Mouse (Mus musculus) stomach, embryonic 14.5 days (tissue): ENCODE data around the gene Eaf1. TPM values are rescaled to one million over a fixed set of nuclear protein-coding genes. Genes with fewer than 3 reads are reported as not detected.

ENCODE experiments used
- ATAC-seq: fragments of 200-750 bp; cut with Nextera tagmentation; 2 replicates; pipeline ENCODE4 v1.8.0; 2017; ENCODE audit warnings: low read depth, moderate TSS enrichment; ENCODE audit not compliant: insufficient number of reproducible peaks, insufficient read depth, low FRiP score
- H3K27ac ChIP-seq: fragments of 300-500 bp; sonication (generic); 2 replicates; pipeline ENCODE4 v1.5.1; 2014; ENCODE audit warnings: mild to moderate bottlenecking, low read length, moderate library complexity, mixed read lengths
- H3K27me3 ChIP-seq: fragments of 300-500 bp; sonication (generic); 2 replicates; pipeline ENCODE4 v1.6.1; 2014; ENCODE audit warnings: low read length, control low read depth, mixed read lengths; ENCODE audit not compliant: control insufficient read depth, insufficient read depth
- H3K36me3 ChIP-seq: fragments of 300-500 bp; sonication (generic); 2 replicates; pipeline ENCODE4 v1.6.1; 2014; ENCODE audit warnings: mild to moderate bottlenecking, control low read depth, low read length, moderate library complexity, mixed read lengths; ENCODE audit not compliant: control insufficient read depth, insufficient read depth
- H3K4me1 ChIP-seq: fragments of 300-500 bp; sonication (generic); 2 replicates; pipeline ENCODE4 v1.6.1; 2014; ENCODE audit warnings: low read length, control low read depth, mixed read lengths; ENCODE audit not compliant: control insufficient read depth, insufficient read depth
- H3K4me2 ChIP-seq: fragments of 300-500 bp; sonication (generic); replicated peaks from 2 replicates; pipeline ENCODE4 v1.6.1; 2014; ENCODE audit warnings: low read depth, low read length, control low read depth
- H3K4me3 ChIP-seq: fragments of 300-500 bp; sonication (generic); 2 replicates; pipeline ENCODE4 v1.5.1; 2014; ENCODE audit warnings: low read depth, low read length, control low read depth
- H3K9ac ChIP-seq: fragments of 300-500 bp; sonication (generic); replicated peaks from 2 replicates; pipeline ENCODE4 v1.6.1; 2014; ENCODE audit warnings: low read depth, mild to moderate bottlenecking, control low read depth, low read length, moderate library complexity, mixed read lengths
- H3K9me3 ChIP-seq: fragments of 300-500 bp; sonication (generic); 2 replicates; pipeline ENCODE4 v1.6.1; 2016; ENCODE audit warnings: low read depth, low read length, control low read depth; ENCODE audit not compliant: control insufficient read depth
- WGBS: fragments of 180-500 bp; shearing (Covaris S2); extraction: QIAGEN DNeasy Blood & Tissue Kit; methylation state at CpG from one replicate; pipeline ENCODE4 v1.1.7; 2014; 5-methylcytosine and 5-hydroxymethylcytosine counted together
- polyA plus RNA-seq: library from polyadenylated mRNA; unstranded; fragments of >200 nt; fragmentation: Nextera tagmentation; extraction: Ambion mirVana; gene quantifications from 2 replicates; pipeline ENCODE4 v1.2.1, GENCODE M21; 2014

Gene Eaf1
- polyA plus RNA-seq, 1 experiment from 2014 or later, result 21.6 TPM

DNA sequence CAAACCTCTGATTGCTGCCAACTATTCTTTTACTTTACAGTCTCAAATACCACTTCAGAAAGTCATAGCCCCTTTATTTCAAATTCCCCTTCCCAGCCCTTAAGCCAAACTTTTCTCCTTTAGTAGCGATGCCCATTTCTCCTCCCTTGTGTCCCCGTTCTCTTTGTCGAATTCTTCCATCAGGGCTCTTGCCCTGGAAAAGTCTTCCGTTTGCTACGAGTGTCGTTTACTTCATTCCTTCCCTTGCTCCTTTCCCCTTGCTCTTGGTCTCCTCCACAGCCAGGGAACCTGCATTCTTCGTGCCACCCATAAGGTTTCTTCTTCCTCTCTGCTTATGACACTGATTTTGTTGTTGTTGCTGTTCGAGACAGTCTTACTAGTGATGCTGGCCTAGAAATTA lies 1.3 kb downstream of the Eaf1 start:
- H3K27ac ChIP-seq, result peak overlapping the region; percentile 90
- H3K36me3 ChIP-seq, result peaks cover 22% of the 10 kb centered on the region

DNA sequence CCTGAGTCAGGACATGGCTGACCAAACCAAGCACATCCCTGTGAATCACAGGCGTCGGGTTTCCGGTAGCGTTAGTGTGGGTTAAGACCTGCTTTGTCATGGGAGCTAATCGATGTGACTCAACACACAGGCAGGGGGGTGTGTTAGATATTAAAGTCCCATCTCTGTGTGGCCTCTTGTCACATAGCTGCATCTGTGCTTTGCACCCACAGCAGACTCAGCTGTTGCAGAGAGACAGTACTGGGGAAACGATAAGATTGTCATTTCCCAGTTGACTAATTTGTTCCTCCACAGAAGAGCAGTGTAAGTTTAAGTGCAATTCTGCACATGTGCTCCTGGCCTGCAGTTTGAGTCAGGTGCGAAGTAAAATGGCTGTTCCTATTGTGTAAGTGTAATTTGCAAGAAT lies 2.0 kb downstream of the Eaf1 start:
- Histone ChIP-seq H3K36me3 (peaks cover 22% of the 10 kb centered on the region), H3K4me2 (peak overlapping the region; percentile 85), H3K9me3 (no peaks in the 10 kb centered on the region), H3K27ac (no peak overlapping the region), H3K9ac (peak overlapping the region; percentile 89; the same call in 1 of the 2 replicates), H3K27me3 (no peaks in the 10 kb centered on the region), H3K4me1 (peaks cover 11% of the 10 kb centered on the region), H3K4me3 (peak overlapping the region; percentile 77)
- WGBS, result 36% methylated on average over 7 of the region's 7 CpGs
- ATAC-seq, result no peak; the same call in 1 of the 2 replicates

More for the DNA sequence above, 1.3 kb downstream of the Eaf1 start:
- Histone ChIP-seq H3K4me3 (peak overlapping the region; percentile 77), H3K4me2 (peak overlapping the region; percentile 85), H3K27me3 (no peaks in the 10 kb centered on the region), H3K4me1 (peaks cover 11% of the 10 kb centered on the region), H3K9me3 (no peaks in the 10 kb centered on the region), H3K9ac (peak overlapping the region; percentile 89)
- 3% methylated on average over 8 of the region's 8 CpGs for WGBS
- ATAC-seq, result no peak

DNA sequence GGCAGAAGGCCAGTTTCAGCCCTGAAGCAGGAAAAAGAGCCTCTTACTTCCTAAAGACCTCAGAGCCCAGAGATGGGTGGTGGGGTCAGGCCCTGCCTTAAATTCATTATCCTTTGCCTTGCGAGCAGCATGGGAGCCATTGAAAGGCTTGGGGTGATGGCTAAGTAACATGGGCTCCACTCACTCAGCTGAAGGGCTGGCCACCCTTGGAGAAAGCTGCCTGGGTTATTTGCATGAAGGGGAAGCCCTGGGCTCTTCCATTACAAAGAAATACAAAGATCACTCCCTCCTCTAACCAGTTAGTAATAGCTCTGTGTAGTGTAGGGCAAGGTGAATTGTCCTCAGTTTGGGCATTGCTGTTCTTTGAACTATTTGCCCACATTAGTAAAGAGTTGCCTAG lies 5.3 kb downstream of the Eaf1 start:
- Histone ChIP-seq H3K4me2 (no peak overlapping the region), H3K9me3 (no peaks in the 10 kb centered on the region), H3K27ac (no peak overlapping the region), H3K27me3 (no peaks in the 10 kb centered on the region), H3K4me1 (peaks cover 6% of the 10 kb centered on the region; the same call in 1 of the 2 replicates), H3K36me3 (peaks cover 44% of the 10 kb centered on the region), H3K9ac (no peak overlapping the region), H3K4me3 (no peak overlapping the region)
- 89% methylated on average over 1 of the region's 1 CpGs for WGBS
- ATAC-seq, result no peak

DNA sequence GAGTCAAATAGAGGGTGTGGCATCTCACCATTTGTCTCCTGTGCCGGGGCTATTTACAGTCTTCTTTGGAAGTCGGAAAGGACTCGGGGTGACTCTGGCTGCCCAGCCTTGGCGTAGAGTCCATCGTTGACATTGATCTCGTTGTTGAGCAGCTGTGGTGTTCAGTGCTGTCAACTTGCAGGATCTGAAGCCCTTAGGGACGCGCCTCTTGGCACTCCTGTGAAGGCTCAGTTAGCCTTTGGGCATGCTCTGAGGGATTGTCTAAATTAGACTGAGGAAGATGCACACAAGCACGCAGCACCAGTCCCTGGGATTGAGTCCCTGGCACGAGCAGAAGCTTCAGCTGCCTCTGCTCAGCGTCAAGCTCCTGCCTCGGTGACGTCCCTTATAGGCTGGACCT lies 9.2 kb downstream of the Eaf1 start:
- Histone ChIP-seq H3K4me2 (no peak overlapping the region), H3K36me3 (peaks cover 75% of the 10 kb centered on the region), H3K27me3 (no peaks in the 10 kb centered on the region), H3K9ac (no peak overlapping the region), H3K27ac (no peak overlapping the region), H3K4me1 (no peaks in the 10 kb centered on the region), H3K4me3 (no peak overlapping the region), H3K9me3 (no peaks in the 10 kb centered on the region)
- ATAC-seq, result no peak
- 90% methylated on average over 13 of the region's 13 CpGs for WGBS

GRCm38 (mm10) chr14:31506456-31506855 lies 12.3 kb downstream of the Eaf1 start:
- WGBS, result 97% methylated on average over 6 of the region's 6 CpGs

DNA sequence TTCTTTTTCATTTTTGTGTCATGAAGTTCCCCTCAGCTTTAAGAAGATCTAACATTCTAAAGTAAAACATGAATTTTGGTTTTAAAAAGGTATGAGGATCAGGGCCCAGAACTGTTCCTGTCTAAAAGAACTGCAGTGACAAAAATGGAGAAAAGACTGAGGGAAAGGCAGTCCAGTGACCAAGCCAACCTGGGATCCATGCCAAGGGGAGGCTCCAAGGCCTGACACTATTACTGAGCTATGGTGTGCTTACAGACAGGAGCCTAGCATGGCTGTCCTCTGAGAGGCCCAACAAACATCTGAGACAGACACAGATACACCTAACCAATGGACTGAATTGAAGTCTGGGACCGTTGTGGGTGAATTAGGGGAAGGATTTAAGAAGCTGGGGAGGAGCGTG lies 15.7 kb downstream of the Eaf1 start:
- Histone ChIP-seq H3K9ac (no peak overlapping the region), H3K4me2 (no peak overlapping the region), H3K4me1 (no peaks in the 10 kb centered on the region), H3K27me3 (no peaks in the 10 kb centered on the region), H3K27ac (no peak overlapping the region), H3K4me3 (no peak overlapping the region), H3K36me3 (peaks cover 48% of the 10 kb centered on the region), H3K9me3 (no peaks in the 10 kb centered on the region)
- 96% methylated on average over 2 of the region's 2 CpGs for WGBS
- ATAC-seq, result no peak

More at GRCm38 (mm10) chr14:31506456-31506855, 12.3 kb downstream of the Eaf1 start:
- Histone ChIP-seq H3K4me2 (no peak overlapping the region), H3K27me3 (no peaks in the 10 kb centered on the region), H3K4me1 (no peaks in the 10 kb centered on the region), H3K36me3 (peaks cover 79% of the 10 kb centered on the region), H3K27ac (no peak overlapping the region), H3K9ac (no peak overlapping the region), H3K9me3 (no peaks in the 10 kb centered on the region), H3K4me3 (no peak overlapping the region)
- no peak for ATAC-seq

DNA sequence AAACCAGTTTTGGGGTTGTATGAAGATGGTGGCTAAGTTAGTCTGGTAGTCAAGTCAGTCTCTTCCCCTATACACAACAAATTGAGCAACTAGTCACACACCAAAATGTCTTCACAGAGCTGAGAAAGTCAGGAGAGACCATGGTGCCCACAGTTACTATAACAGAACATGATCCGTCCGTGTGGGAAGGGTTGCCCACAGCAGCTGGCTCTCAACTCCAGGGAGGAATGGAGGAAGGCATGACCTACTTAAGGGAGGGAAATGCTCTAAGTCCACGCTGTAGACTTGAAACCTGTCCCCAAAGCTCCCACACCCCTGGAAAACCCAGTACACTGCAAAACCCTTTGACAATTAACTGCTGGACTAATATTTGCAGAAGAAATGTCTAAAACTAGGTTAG lies 16.1 kb downstream of the Eaf1 start:
- no peak for ATAC-seq
- no peaks in the 10 kb centered on the region for H3K4me1 ChIP-seq
- WGBS, result 87% methylated on average over 3 of the region's 3 CpGs
- no peaks in the 10 kb centered on the region for H3K9me3 ChIP-seq
- no peak overlapping the region for H3K4me2 ChIP-seq
- H3K36me3 ChIP-seq, result peaks cover 44% of the 10 kb centered on the region
- no peak overlapping the region for H3K9ac ChIP-seq
- no peaks in the 10 kb centered on the region for H3K27me3 ChIP-seq
- H3K27ac ChIP-seq, result no peak overlapping the region
- no peak overlapping the region for H3K4me3 ChIP-seq

DNA sequence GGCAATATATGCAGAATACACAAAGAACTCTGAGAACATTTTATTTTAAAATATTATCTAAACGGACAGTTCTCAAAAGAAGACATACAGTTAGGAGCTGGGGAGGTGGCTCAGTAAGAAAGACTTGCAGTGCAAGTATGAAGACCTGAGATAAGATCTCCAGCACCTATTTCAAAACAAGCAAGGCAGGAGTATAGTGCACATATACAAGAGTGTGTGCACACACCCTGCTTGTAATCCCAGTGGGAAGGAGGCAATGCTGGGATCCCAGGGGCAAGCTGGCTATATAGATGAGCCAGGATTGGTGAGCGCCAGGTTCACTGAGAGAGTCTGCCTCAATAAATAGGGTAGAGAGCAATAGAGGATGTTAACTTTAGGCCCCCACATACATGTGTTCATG lies 21.7 kb downstream of the Eaf1 start:
- no peak overlapping the region for H3K27ac ChIP-seq
- H3K36me3 ChIP-seq, result no peaks in the 10 kb centered on the region
- no peak overlapping the region for H3K4me2 ChIP-seq
- H3K27me3 ChIP-seq, result no peaks in the 10 kb centered on the region
- no peak overlapping the region for H3K9ac ChIP-seq
- no peak for ATAC-seq
- H3K4me3 ChIP-seq, result no peak overlapping the region
- no peaks in the 10 kb centered on the region for H3K9me3 ChIP-seq
- H3K4me1 ChIP-seq, result no peaks in the 10 kb centered on the region
- 87% methylated on average over 2 of the region's 2 CpGs for WGBS

DNA sequence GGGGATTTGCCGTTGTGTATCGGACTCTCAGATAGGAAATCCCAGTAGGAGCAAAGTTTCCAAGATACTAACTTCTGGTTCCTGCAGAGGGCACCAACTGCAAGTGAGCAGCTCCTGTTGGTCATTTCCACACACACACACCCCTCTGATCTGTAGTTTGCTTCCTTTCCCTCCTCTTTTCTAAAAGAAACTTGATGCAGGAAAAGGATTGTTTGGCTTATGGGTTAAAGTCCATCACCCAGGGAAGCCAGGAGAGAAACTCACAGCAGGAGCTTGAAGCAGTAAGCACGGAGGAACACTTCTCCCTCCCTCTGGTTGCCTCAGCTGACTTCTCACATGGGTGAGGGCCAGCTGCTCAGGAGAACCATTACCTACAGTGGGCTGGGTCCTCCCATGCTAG lies 25.0 kb downstream of the Eaf1 start:
- Histone ChIP-seq H3K4me2 (peak overlapping the region; percentile 21; the same call in 1 of the 2 replicates), H3K27me3 (no peaks in the 10 kb centered on the region), H3K4me1 (no peaks in the 10 kb centered on the region), H3K9ac (no peak overlapping the region), H3K4me3 (no peak overlapping the region), H3K36me3 (no peaks in the 10 kb centered on the region), H3K9me3 (no peaks in the 10 kb centered on the region), H3K27ac (no peak overlapping the region)
- 24% methylated on average over 3 of the region's 3 CpGs for WGBS
- ATAC-seq, result peak; percentile 66; the same call in 1 of the 2 replicates
